Mouse (Mus musculus) liver, adult 2 months (tissue): ENCODE data around the gene Kbtbd13.

Experiments used
- CTCF ChIP-seq: fragments of 200-500 bp; IDR thresholded peaks from 2 replicates; pipeline ENCODE4 v1.5.1; 2011; ENCODE audit warnings: low read depth, low read length, control low read depth
- POLR2A ChIP-seq: fragments of 200-500 bp; IDR thresholded peaks from 2 replicates; pipeline ENCODE4 v1.6.1; 2011; ENCODE audit warnings: low read length, control low read depth; ENCODE audit not compliant: insufficient read depth; ENCODE audit errors: extremely low read depth

DNA sequence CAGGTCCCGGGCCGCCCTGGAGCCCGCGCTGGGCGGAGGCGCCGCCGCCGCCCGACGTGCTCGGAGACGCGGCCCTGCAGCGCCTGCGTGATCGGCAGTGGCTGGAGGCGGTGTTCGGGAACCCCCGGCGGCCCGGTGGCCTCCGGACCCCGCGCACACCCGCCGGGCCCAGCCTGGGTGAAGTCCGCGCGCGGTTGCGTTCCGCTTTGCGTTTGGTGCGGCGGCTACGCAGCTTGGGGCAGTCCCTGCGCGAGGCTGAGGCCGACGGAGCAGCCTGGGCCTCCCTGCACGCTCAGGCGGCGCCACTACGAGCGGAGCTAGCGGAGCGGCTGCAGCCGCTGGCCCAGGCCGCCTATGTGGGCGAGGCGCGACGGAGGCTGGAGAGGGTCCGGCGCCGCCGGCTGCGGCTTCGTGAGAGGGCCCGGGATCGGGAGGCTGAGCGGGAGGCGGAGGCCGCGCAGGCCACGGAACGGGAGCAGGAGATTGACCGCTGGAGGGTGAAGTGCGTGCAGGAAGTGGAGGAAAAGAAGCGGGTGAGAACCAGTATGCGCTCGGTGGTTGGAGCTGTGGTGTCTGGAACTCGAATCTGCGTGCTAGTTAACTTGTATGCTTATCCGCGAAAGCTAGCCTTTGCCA lies 44.9 kb downstream of the Kbtbd13 start:
- TF ChIP-seq CTCF (no peak), POLR2A (no peak)
